In the genomic region with DNA sequence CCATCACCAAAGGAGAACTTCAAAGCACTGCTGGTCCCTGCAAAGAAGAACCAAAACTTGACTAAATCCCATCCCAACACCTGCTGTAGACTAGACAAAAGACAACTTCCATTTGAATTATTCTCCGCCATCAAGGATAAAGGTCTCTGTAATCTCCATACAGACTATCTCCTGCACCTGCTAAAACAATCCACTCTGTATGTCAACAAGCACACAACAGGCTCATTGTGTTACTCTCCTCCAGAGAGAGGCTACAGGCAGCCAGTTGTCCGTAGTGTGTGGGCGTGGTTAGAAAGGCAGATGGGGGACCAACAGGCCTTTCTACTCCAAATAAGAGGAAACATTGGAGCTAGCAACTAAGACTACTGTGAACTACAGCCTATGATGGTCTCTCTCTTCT, we compare ENCODE assay signal across 22 mouse cellular contexts.
"Had no signal": no experiment of that assay in that cellular context is flagged by ENCODE, and none has a peak within 500 bp of the region (broad histone marks: within the 10 kb centered on the region; RNA-seq: fewer than 3 reads in every experiment).

No protein-coding gene starts in this region.

- H3K4me3 ChIP-seq: intestine, embryonic 15.5 days; kidney, embryonic 15.5 days; limb, embryonic 12.5 days; limb, embryonic 15.5 days; neural tube, embryonic 12.5 days; neural tube, embryonic 15.5 days; stomach, embryonic 15.5 days had no signal

- H3K27ac ChIP-seq: intestine, embryonic 15.5 days; kidney, embryonic 15.5 days; limb, embryonic 12.5 days; limb, embryonic 15.5 days; liver, embryonic 14.5 days; neural tube, embryonic 12.5 days; neural tube, embryonic 15.5 days; stomach, embryonic 15.5 days had no signal

- H3K9ac ChIP-seq: intestine, embryonic 15.5 days; kidney, embryonic 15.5 days; limb, embryonic 12.5 days; limb, embryonic 15.5 days; liver, embryonic 14.5 days; liver, postnatal 0 days; lung, embryonic 14.5 days; neural tube, embryonic 12.5 days; neural tube, embryonic 15.5 days; stomach, embryonic 15.5 days had no signal

- H3K4me1 ChIP-seq: intestine, embryonic 15.5 days; kidney, embryonic 15.5 days; limb, embryonic 12.5 days; limb, embryonic 15.5 days; neural tube, embryonic 12.5 days; neural tube, embryonic 15.5 days; stomach, embryonic 15.5 days had no signal

- H3K9me3 ChIP-seq: intestine, embryonic 15.5 days; kidney, embryonic 15.5 days; limb, embryonic 12.5 days; limb, embryonic 15.5 days; neural tube, embryonic 12.5 days; neural tube, embryonic 15.5 days; stomach, embryonic 15.5 days had no signal

- H3K36me3 ChIP-seq: intestine, embryonic 15.5 days; kidney, embryonic 15.5 days; neural tube, embryonic 12.5 days; stomach, embryonic 15.5 days had no signal

- DNase-seq: kidney, adult 11 months; kidney, adult 8-10 months; kidney, postnatal 10 days; kidney, postnatal 4 days; left cerebral cortex, postnatal 4 days; liver, postnatal 0 days; lung, embryonic 14.5 days; lung, postnatal 10 days; lung, postnatal 4 days; midbrain, embryonic 14.5 days; right cerebral cortex, adult 18-20 months; right cerebral cortex, postnatal 25 days; spleen, adult 18-20 months; thymus, postnatal 36 days had no signal
